Mouse (Mus musculus): Measurements from ENCODE around the gene Spam1.

Gene Spam1

GRCm38 (mm10) chr6:24790888-24791287 lies at the start of gene Spam1:
Gene Spam1, plus strand, starts transcription at chr6:24791188.
- DNase-seq (ENCODE audit: low read depth) = no peak

- no peak for DNase-seq (ENCODE audit: low read depth)
Measured at GRCm38 (mm10) chr6:24748029-24748428, 43.0 kb upstream of the Spam1 start, which contains the start of gene Hyal4. Gene Hyal4, plus strand, starts transcription at chr6:24748329.

GRCm38 (mm10) chr6:24759281-24759680 lies 31.7 kb upstream of the Spam1 start:
- no peak for DNase-seq (ENCODE audit: low read depth)

- DNase-seq (ENCODE audit: low read depth) = no peak
Measured at GRCm38 (mm10) chr6:24766261-24766660, 24.7 kb upstream of the Spam1 start.

GRCm38 (mm10) chr6:24779182-24779581 lies 11.8 kb upstream of the Spam1 start:
- DNase-seq (ENCODE audit: low read depth) = no peak

GRCm38 (mm10) chr6:24822070-24822469 lies 31.1 kb downstream of the Spam1 start:
- no peak for DNase-seq (ENCODE audit: low read depth)

All from induced T-regulatory cell, adult 2 months (primary cell).